Comparison of ENCODE assay signal across 17 mouse cellular contexts in the genomic region with DNA sequence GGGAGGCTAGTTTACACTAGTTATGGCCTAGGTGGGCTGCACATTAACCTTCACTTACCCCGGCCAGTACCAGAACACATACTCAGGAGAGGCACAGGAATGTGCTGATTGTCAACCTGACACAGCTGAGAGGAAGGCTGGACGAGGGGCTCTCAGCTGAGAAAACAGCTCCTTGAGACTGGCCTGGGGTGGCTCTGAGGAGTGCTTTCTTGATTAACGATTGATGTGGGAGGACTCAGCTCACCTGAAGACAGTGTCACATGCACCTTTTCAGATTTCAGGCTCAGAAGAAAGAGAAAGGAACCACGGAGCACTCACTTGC. TPM values are rescaled to one million over a fixed set of nuclear protein-coding genes. Genes with fewer than 3 reads are reported as not detected.
DNase-seq lines count a peak whose midpoint lies in the region; ATAC-seq and TF ChIP-seq lines count a peak whose summit lies in the region.
"Had no signal": no experiment of that assay in that cellular context is flagged by ENCODE, and none has a peak within 500 bp of the region (broad histone marks: within the 10 kb centered on the region; RNA-seq: fewer than 3 reads in every experiment).

No protein-coding gene starts in this region.

- H3K9me3 ChIP-seq in kidney, embryonic 16.5 days (ENCODE audit: low read length): no peaks in the 10 kb centered on the region
- H3K9me3 ChIP-seq: forebrain, embryonic 15.5 days; heart, embryonic 10.5 days; hindbrain, embryonic 15.5 days; liver, embryonic 13.5 days; neural tube, embryonic 12.5 days; stomach, embryonic 15.5 days had no signal

- TF ChIP-seq CTCF in kidney, adult 2 months (conservative IDR thresholded peaks at IDR 0.05; ENCODE audit: insufficient read depth, insufficient read length, low read depth, low read length): no peak

- no peaks in the 10 kb centered on the region for H3K27me3 ChIP-seq in kidney, embryonic 16.5 days (ENCODE audit: insufficient read depth, low read length)
- no peaks in the 10 kb centered on the region for H3K27me3 ChIP-seq in kidney, adult 2 months (replicated peaks; ENCODE audit: control insufficient read depth, insufficient read depth, low read length)
- H3K27me3 ChIP-seq: forebrain, embryonic 15.5 days; hindbrain, embryonic 15.5 days; liver, embryonic 13.5 days; neural tube, embryonic 12.5 days; stomach, embryonic 15.5 days had no signal

- 0 out of 2 replicates have a peak, but pooled peaks have one; percentile 52 for ATAC-seq in kidney, embryonic 16.5 days (ENCODE audit: low FRiP score, low TSS enrichment)
- ATAC-seq: CD4-positive, CD25-positive, alpha-beta regulatory T cell, adult 4 months; forebrain, embryonic 15.5 days had no signal

- DNase-seq in frontal cortex, postnatal 10 days (ENCODE audit: low spot score in 2 of 2): peak; percentile 2
- no peak for DNase-seq in frontal cortex, postnatal 14 days (ENCODE audit: low spot score in 2 of 2)
- no peak for DNase-seq in kidney, adult 2 months
- DNase-seq in right cerebral cortex, adult 18-20 months: peak; percentile 0
- DNase-seq in right cerebral cortex, postnatal 4 days: no peak
- no peak for DNase-seq in neural tube, embryonic 10.5 days (ENCODE audit: extremely low spot score, low spot score)
- DNase-seq: liver, embryonic 13.5 days; lung, embryonic 14.5 days; lung, postnatal 36 days; midbrain, embryonic 14.5 days had no signal

- H3K4me3 ChIP-seq in kidney, embryonic 16.5 days (ENCODE audit: low read length): no peak overlapping the region
- H3K4me3 ChIP-seq in kidney, adult 2 months (ENCODE audit: insufficient read depth, low read depth, low read length): no peak overlapping the region
- H3K4me3 ChIP-seq: forebrain, embryonic 15.5 days; heart, embryonic 10.5 days; hindbrain, embryonic 15.5 days; liver, embryonic 13.5 days; neural tube, embryonic 12.5 days; stomach, embryonic 15.5 days had no signal

- no peak overlapping the region for H3K9ac ChIP-seq in kidney, embryonic 16.5 days (replicated peaks; ENCODE audit: low read length)
- H3K9ac ChIP-seq: forebrain, embryonic 15.5 days; hindbrain, embryonic 15.5 days; liver, embryonic 13.5 days; lung, embryonic 14.5 days; neural tube, embryonic 12.5 days; stomach, embryonic 15.5 days had no signal

- H3K4me1 ChIP-seq in kidney, embryonic 16.5 days (ENCODE audit: insufficient read depth, low read length): peaks cover 18% of the 10 kb centered on the region; the same call in 1 of the 2 replicates
- H3K4me1 ChIP-seq in kidney, adult 2 months (ENCODE audit: control insufficient read depth, insufficient read depth, low read length): no peaks in the 10 kb centered on the region

- no peak for TF ChIP-seq POLR2A in kidney, adult 2 months (IDR thresholded peaks at IDR 0.05; ENCODE audit: low read depth, low read length)

- WGBS in kidney, embryonic 16.5 days: 68% methylated on average over 4 of the region's 4 CpGs
- WGBS in kidney, adult 2 months: 52% methylated on average over 4 of the region's 4 CpGs

- peak overlapping the region; percentile 75 for H3K27ac ChIP-seq in kidney, embryonic 16.5 days (ENCODE audit: low read length)
- no peak overlapping the region for H3K27ac ChIP-seq in kidney, adult 2 months (ENCODE audit: insufficient read depth, low read depth, low read length)
- H3K27ac ChIP-seq: forebrain, embryonic 15.5 days; liver, embryonic 13.5 days; neural tube, embryonic 12.5 days had no signal

- peaks cover 28% of the 10 kb centered on the region; the same call in 1 of the 2 replicates for H3K36me3 ChIP-seq in kidney, embryonic 16.5 days (ENCODE audit: insufficient read depth, low read length)
- no peaks in the 10 kb centered on the region for H3K36me3 ChIP-seq in kidney, adult 2 months (ENCODE audit: control insufficient read depth, insufficient read depth, low read length)

- H3K4me2 ChIP-seq in kidney, embryonic 16.5 days (replicated peaks; ENCODE audit: low read depth, low read length): no peak overlapping the region
- H3K4me2 ChIP-seq: forebrain, embryonic 15.5 days; hindbrain, embryonic 15.5 days; liver, embryonic 13.5 days; lung, embryonic 14.5 days; neural tube, embryonic 12.5 days; stomach, embryonic 15.5 days had no signal

RNA-seq across cellular contexts. Expression of a gene that starts 42.7 kb away (rescaled TPM):
- 8.9 and 9.4 TPM in 2 replicates for polyA plus RNA-seq in kidney, embryonic 16.5 days (2015; fragmentation: Nextera tagmentation; extraction: Ambion mirVana)
- 51.5 and 54.2 TPM in 2 replicates for polyA plus RNA-seq in kidney, adult 2 months (2012; rRNA removed)

Comparison
In these comparisons a context has a peak if more than half of its experiments do, and no peak if none do; other contexts are left out.
1. DNase-seq: peak in frontal cortex, postnatal 10 days (2 of 2) and right cerebral cortex, adult 18-20 months (single experiment); none in frontal cortex, postnatal 14 days (0 of 2), kidney, adult 2 months (single experiment), right cerebral cortex, postnatal 4 days (single experiment) and neural tube, embryonic 10.5 days (single experiment).